Mouse (Mus musculus) CH12.LX (cell line): ENCODE data around the gene Mybpc3. TPM values are rescaled to one million over a fixed set of nuclear protein-coding genes. Genes with fewer than 3 reads are reported as not detected.

Experiments used
- DNase-seq: peaks from one replicate; pipeline ENCODE4 v3.0.0-alpha.2; 2013; ENCODE audit errors: extremely low read depth
- H3K27ac ChIP-seq: 2 replicates; pipeline ENCODE4 v1.5.1; 2012; ENCODE audit warnings: low read depth, mild to moderate bottlenecking, control low read depth, moderate library complexity; ENCODE audit not compliant: insufficient read depth
- H3K27me3 ChIP-seq: replicated peaks from 2 replicates; pipeline ENCODE3; 2012; ENCODE audit warnings: inconsistent platforms
- H3K36me3 ChIP-seq, 2 experiments: replicated peaks in 1 of 2; 2 replicates each; pipeline versions ENCODE3 to v1.6.1; 2012; ENCODE audit warnings: inconsistent platforms in 1 of 2, low read length in 1 of 2, mild to moderate bottlenecking in 1 of 2, mixed read lengths in 1 of 2, moderate library complexity in 1 of 2; ENCODE audit not compliant: control insufficient read depth in 1 of 2, insufficient read depth in 1 of 2
- H3K4me1 ChIP-seq, 2 experiments: 2 replicates each; pipeline ENCODE4 v1.6.1; 2012; ENCODE audit warnings: inconsistent platforms in 1 of 2, moderate library complexity in 1 of 2; ENCODE audit not compliant: insufficient read depth in 2 of 2, control insufficient read depth in 1 of 2
- H3K4me2 ChIP-seq: 2 replicates; pipeline ENCODE4 v1.6.1; 2012; ENCODE audit warnings: low read depth, mild to moderate bottlenecking, control low read depth; ENCODE audit not compliant: poor library complexity, insufficient read depth, severe bottlenecking
- H3K4me3 ChIP-seq, 3 experiments: fragments of 150-350 bp in 1 of 3; sonication (generic) in 1 of 3; replicated peaks in 1 of 3; 2 replicates each; pipeline versions ENCODE3 to v1.5.1; 2011 to 2012; ENCODE audit warnings: low read depth in 2 of 3, low read length in 2 of 3, mild to moderate bottlenecking in 2 of 3, moderate library complexity in 2 of 3, control low read depth in 1 of 3, improper control_type of control experiment in 1 of 3, inconsistent platforms in 1 of 3, mixed read lengths in 1 of 3; ENCODE audit not compliant: poor library complexity in 1 of 3
- H3K79me2 ChIP-seq: replicated peaks from 2 replicates; pipeline ENCODE4 v1.6.1; 2012; ENCODE audit warnings: mild to moderate bottlenecking, moderate library complexity; ENCODE audit not compliant: control insufficient read depth, poor library complexity, insufficient read depth, severe bottlenecking; ENCODE audit errors: extremely low read depth
- H3K9ac ChIP-seq: 2 replicates; pipeline ENCODE4 v1.6.1; 2012; ENCODE audit warnings: low read depth, mild to moderate bottlenecking, control low read depth, moderate library complexity; ENCODE audit not compliant: insufficient read depth
- H3K9me3 ChIP-seq: replicated peaks from 2 replicates; pipeline ENCODE3; 2012; ENCODE audit warnings: low read length, inconsistent platforms, mixed read lengths
- CHD1 ChIP-seq: IDR thresholded peaks from 2 replicates; pipeline ENCODE4 v1.6.1; 2012; ENCODE audit warnings: low read depth, low read length, improper control_type of control experiment, inconsistent platforms
- CHD2 ChIP-seq: IDR thresholded peaks from 2 replicates; pipeline ENCODE4 v1.6.1; 2011; ENCODE audit warnings: low read length, improper control_type of control experiment
- CTCF ChIP-seq, 2 experiments: IDR thresholded peaks in 1 of 2; conservative IDR thresholded peaks in 1 of 2; 2 replicates each; pipeline ENCODE4 v1.5.1; 2011 to 2012; ENCODE audit warnings: low read depth in 2 of 2, low read length in 2 of 2, improper control_type of control experiment in 1 of 2, inconsistent platforms in 1 of 2, mild to moderate bottlenecking in 1 of 2, moderate library complexity in 1 of 2
- E2F4 ChIP-seq: IDR thresholded peaks from 2 replicates; pipeline ENCODE4 v1.6.1; 2011; ENCODE audit warnings: low read depth, low read length, improper control_type of control experiment; ENCODE audit not compliant: insufficient replicate concordance
- ELF1 ChIP-seq: IDR thresholded peaks from 2 replicates; pipeline ENCODE4 v1.6.1; 2014; ENCODE audit warnings: low read depth, mild to moderate bottlenecking, inconsistent platforms, low read length, improper control_type of control experiment
- ETS1 ChIP-seq: conservative IDR thresholded peaks from 2 replicates; pipeline ENCODE4 v1.6.1; 2012; ENCODE audit warnings: low read depth, mild to moderate bottlenecking, inconsistent platforms, low read length, improper control_type of control experiment, moderate library complexity
- GABPA ChIP-seq: IDR thresholded peaks from 2 replicates; pipeline ENCODE4 v1.6.1; 2012; ENCODE audit warnings: low read depth, low read length, improper control_type of control experiment, inconsistent platforms; ENCODE audit not compliant: insufficient replicate concordance
- HCFC1 ChIP-seq: IDR thresholded peaks from 2 replicates; pipeline ENCODE4 v1.6.1; 2012; ENCODE audit warnings: low read depth, mild to moderate bottlenecking, inconsistent platforms, low read length, improper control_type of control experiment
- IRF4 ChIP-seq: IDR thresholded peaks from 2 replicates; pipeline ENCODE4 v1.6.1; 2014; ENCODE audit warnings: low read depth, mild to moderate bottlenecking, inconsistent platforms, low read length, improper control_type of control experiment
- JUN ChIP-seq: IDR thresholded peaks from 2 replicates; pipeline ENCODE4 v1.6.1; 2011; ENCODE audit warnings: low read depth, mild to moderate bottlenecking, low read length, improper control_type of control experiment, moderate library complexity; ENCODE audit not compliant: insufficient read depth
- JUND ChIP-seq: conservative IDR thresholded peaks from 2 replicates; pipeline ENCODE4 v1.6.1; 2011; ENCODE audit warnings: low read depth, low read length, improper control_type of control experiment
- KAT2A ChIP-seq: IDR thresholded peaks from 2 replicates; pipeline ENCODE4 v1.6.1; 2012; ENCODE audit warnings: low read length, improper control_type of control experiment, inconsistent platforms; ENCODE audit not compliant: insufficient replicate concordance
- MAFK ChIP-seq: IDR thresholded peaks from 2 replicates; pipeline ENCODE4 v1.6.1; 2011; ENCODE audit warnings: low read length, improper control_type of control experiment; ENCODE audit not compliant: insufficient replicate concordance
- MAX ChIP-seq: IDR thresholded peaks from 2 replicates; pipeline ENCODE4 v1.6.1; 2011; ENCODE audit warnings: low read length, improper control_type of control experiment
- MAZ ChIP-seq: IDR thresholded peaks from 2 replicates; pipeline ENCODE4 v1.6.1; 2012; ENCODE audit warnings: low read depth, mild to moderate bottlenecking, inconsistent platforms, low read length, improper control_type of control experiment, moderate library complexity
- MEF2A ChIP-seq: IDR thresholded peaks from 2 replicates; pipeline ENCODE4 v1.6.1; 2014; ENCODE audit warnings: low read depth, mild to moderate bottlenecking, inconsistent platforms, low read length, improper control_type of control experiment, borderline replicate concordance
- NELFE ChIP-seq: IDR thresholded peaks from 2 replicates; pipeline ENCODE4 v1.6.1; 2011; ENCODE audit warnings: low read depth, low read length, improper control_type of control experiment
- NRF1 ChIP-seq: IDR thresholded peaks from 2 replicates; pipeline ENCODE4 v1.6.1; 2014; ENCODE audit warnings: low read depth, mild to moderate bottlenecking, inconsistent platforms, low read length, improper control_type of control experiment, moderate library complexity
- PAX5 ChIP-seq: IDR thresholded peaks from 2 replicates; pipeline ENCODE4 v1.6.1; 2012; ENCODE audit warnings: low read length, inconsistent platforms, mixed read lengths
- POLR2A ChIP-seq: IDR thresholded peaks from 2 replicates; pipeline ENCODE4 v1.6.1; 2011; ENCODE audit warnings: low read depth, mild to moderate bottlenecking, improper control_type of control experiment, low read length
- POLR2AphosphoS2 ChIP-seq: IDR thresholded peaks from 2 replicates; pipeline ENCODE4 v1.6.1; 2011; ENCODE audit warnings: low read depth, low read length, improper control_type of control experiment
- RAD21 ChIP-seq: IDR thresholded peaks from 2 replicates; pipeline ENCODE4 v1.6.1; 2011; ENCODE audit warnings: low read depth, mild to moderate bottlenecking, low read length, improper control_type of control experiment, moderate library complexity
- RCOR1 ChIP-seq: conservative IDR thresholded peaks from 2 replicates; pipeline ENCODE4 v1.6.1; 2012; ENCODE audit warnings: low read depth, mild to moderate bottlenecking, inconsistent platforms, low read length, improper control_type of control experiment
- SIN3A ChIP-seq: IDR thresholded peaks from 2 replicates; pipeline ENCODE4 v1.6.1; 2012; ENCODE audit warnings: low read length, improper control_type of control experiment, inconsistent platforms
- SMC3 ChIP-seq: IDR thresholded peaks from 2 replicates; pipeline ENCODE4 v1.6.1; 2011; ENCODE audit warnings: low read depth, low read length, improper control_type of control experiment
- TBP ChIP-seq: conservative IDR thresholded peaks from 2 replicates; pipeline ENCODE4 v1.6.1; 2011; ENCODE audit warnings: low read depth, low read length, improper control_type of control experiment
- UBTF ChIP-seq: IDR thresholded peaks from 2 replicates; pipeline ENCODE4 v1.6.1; 2012; ENCODE audit warnings: low read depth, mild to moderate bottlenecking, inconsistent platforms, low read length, improper control_type of control experiment, moderate library complexity
- USF1 ChIP-seq: IDR thresholded peaks from 2 replicates; pipeline ENCODE4 v1.6.1; 2014; ENCODE audit warnings: low read depth, mild to moderate bottlenecking, inconsistent platforms, low read length, improper control_type of control experiment
- USF2 ChIP-seq: conservative IDR thresholded peaks from 2 replicates; pipeline ENCODE4 v1.6.1; 2011; ENCODE audit warnings: low read depth, low read length, improper control_type of control experiment
- ZC3H11A ChIP-seq: IDR thresholded peaks from 2 replicates; pipeline ENCODE4 v1.6.1; 2012; ENCODE audit warnings: low read depth, mild to moderate bottlenecking, inconsistent platforms, low read length, improper control_type of control experiment
- ZKSCAN1 ChIP-seq: IDR thresholded peaks from 2 replicates; pipeline ENCODE4 v1.6.1; 2012; ENCODE audit warnings: low read depth, inconsistent platforms, low read length, improper control_type of control experiment, borderline replicate concordance
- ZMIZ1 ChIP-seq: IDR thresholded peaks from 2 replicates; pipeline ENCODE4 v1.6.1; 2012; ENCODE audit warnings: low read depth, mild to moderate bottlenecking, inconsistent platforms, low read length, improper control_type of control experiment
- ZNF384 ChIP-seq: IDR thresholded peaks from 2 replicates; pipeline ENCODE4 v1.6.1; 2012; ENCODE audit warnings: low read depth, low read length, improper control_type of control experiment, inconsistent platforms
- dilution Hi-C: fragments of 300-500 bp; cut with MboI; formaldehyde crosslinking; loops from 2 replicates; pipeline ENCODE4 v1.14.3; 2020; ENCODE audit warnings: low sequenced_read_pairs; ENCODE audit not compliant: extremely low pct_unique_long_range_greater_than_20kb, extremely low pct_ligation_motif_present
- in situ Hi-C: fragments of 300-500 bp; cut with MboI; formaldehyde crosslinking; loops from 3 replicates; pipeline ENCODE4 v1.14.3; 2019; ENCODE audit warnings: low sequenced_read_pairs, low pct_ligation_motif_present, low pct_unique_long_range_greater_than_20kb, mixed read lengths
- polyA plus RNA-seq: library from polyadenylated mRNA; unstranded; fragments of >175 nt; gene quantifications from 2 replicates; pipeline ENCODE4 v1.2.1, GENCODE M21; 2012; ENCODE audit warnings: low read depth; ENCODE audit not compliant: insufficient read length
- total RNA-seq, 2 experiments: library from RNA; depleted of rRNA; stranded (reverse); fragments of 300-350 nt in 1 of 2; fragments of >200 nt in 1 of 2; gene quantifications; 2 replicates each; pipeline ENCODE4 v1.2.3; 2012 to 2014

Mybpc3 gene
- total and polyA plus RNA-seq, 3 experiments: 0.04 to 0.27 (median 0.07) TPM

GRCm38 (mm10) chr2:91090827-91091226 lies 27.1 kb upstream of the Mybpc3 start:
- Histone ChIP-seq H3K27ac (no peak overlapping the region), H3K9me3 (no peaks in the 10 kb centered on the region), H3K4me2 (no peak overlapping the region), H3K27me3 (no peaks in the 10 kb centered on the region), H3K4me1 (peaks cover 7 to 53% of the 10 kb centered on the region in 2 experiments), H3K4me3 (no peak overlapping the region), H3K79me2 (no peaks in the 10 kb centered on the region), H3K36me3 (no peaks in the 10 kb centered on the region), H3K9ac (no peak overlapping the region)
- DNase-seq: no peak
- dilution Hi-C loops (no loop called here), in situ Hi-C loops (no loop called here)
- TF ChIP-seq SIN3A: no peak

- Histone ChIP-seq H3K79me2 (peaks cover 25% of the 10 kb centered on the region), H3K9ac (peak overlapping the region; percentile 93), H3K4me2 (peak overlapping the region; percentile 89), H3K4me3 (peak overlapping the region; percentile 88 to 94 (median 91)), H3K4me1 (peaks cover 13 to 62% of the 10 kb centered on the region in 2 experiments), H3K27me3 (no peaks in the 10 kb centered on the region), H3K36me3 (peaks cover 14 to 32% of the 10 kb centered on the region in 2 experiments), H3K9me3 (no peaks in the 10 kb centered on the region), H3K27ac (peak overlapping the region; percentile 79)
- DNase-seq: peak; percentile 84
- in situ Hi-C loops: loop anchor here (5.0 kb wide), 1 partner anchor 34 kb away; no protein-coding TSS in a partner anchor
- dilution Hi-C loops: no loop called here
- TF ChIP-seq ZNF384 (no peak), GABPA (no peak), CHD1 (no peak), USF1 (no peak), ETS1 (peak; percentile 81), USF2 (no peak), ZMIZ1 (peak; percentile 50; the same call in 1 of the 2 replicates), TBP (peak; percentile 62), CTCF (conservative IDR thresholded peaks at IDR 0.05 in 1 of 2, IDR thresholded peaks at IDR 0.05 in 1 of 2; ENCODE audit: low read depth in 2 of 2, low read length in 2 of 2) (no peak), ZKSCAN1 (no peak), CHD2 (no peak), PAX5 (no peak), UBTF (peak; percentile 84; the same call in 1 of the 2 replicates), RCOR1 (no peak), MEF2A (peak; percentile 78), E2F4 (no peak), SIN3A (peak; percentile 72; the same call in 1 of the 2 replicates), MAZ (peak; percentile 85), IRF4 (peak; percentile 67; the same call in 1 of the 2 replicates), HCFC1 (peak; percentile 58), JUN (peak; percentile 55), RAD21 (no peak), POLR2A (peak; percentile 78), SMC3 (no peak), JUND (peak; percentile 38; the same call in 1 of the 2 replicates), NRF1 (0 out of 2 replicates have a peak, but pooled peaks have one; percentile 13), MAX (peak; percentile 59), POLR2AphosphoS2 (no peak), NELFE (peak; percentile 85), KAT2A (no peak), ZC3H11A (no peak), MAFK (no peak), ELF1 (peak; percentile 83)
Observed at GRCm38 (mm10) chr2:91096524-91096923, 21.4 kb upstream of the Mybpc3 start.
